Mouse (Mus musculus): Measurements from ENCODE around the gene Jmjd8.
A peak's percentile ranks its signal among the peaks of the same experiment; 100 is the strongest.
"Not testable (repeated sequence)": the region's sequence is repeated elsewhere in the genome, so short reads cannot be mapped to it uniquely, and the experiment has no call there.

Gene Jmjd8

GRCm38 (mm10) chr17:25863681-25864080 is 35.0 kb downstream of the Jmjd8 start:
- DNase-seq, result no peak

DNA sequence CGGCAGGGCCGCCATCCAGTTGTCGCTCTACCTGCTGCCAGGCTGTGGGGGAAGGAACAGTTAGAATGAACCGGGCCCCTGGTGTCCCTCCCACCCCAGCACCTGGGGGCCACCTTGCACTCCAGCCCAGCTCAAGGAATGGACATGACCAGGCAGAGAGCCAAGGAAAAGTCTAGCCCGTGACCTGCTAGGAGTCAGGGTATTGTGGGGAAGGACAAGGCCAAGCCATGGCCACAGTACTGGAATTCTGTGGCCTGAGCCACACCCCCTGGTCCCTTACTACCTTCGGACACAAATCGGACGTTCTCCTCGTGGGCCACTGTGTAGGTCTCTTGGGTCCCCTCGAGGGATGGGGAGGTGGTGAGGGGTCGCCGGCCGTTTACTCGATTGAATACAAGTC is 35.6 kb downstream of the Jmjd8 start:
- no peak for DNase-seq

GRCm38 (mm10) chr17:25865288-25865687 is 36.6 kb downstream of the Jmjd8 start:
- no peak for DNase-seq

- no peak for DNase-seq
These were observed 37.5 kb downstream of the Jmjd8 start for GRCm38 (mm10) chr17:25866172-25866571.

GRCm38 (mm10) chr17:25867509-25867835 is 38.8 kb downstream of the Jmjd8 start:
- DNase-seq, result no peak

- peak; percentile 59 for DNase-seq
These were observed 39.4 kb downstream of the Jmjd8 start for GRCm38 (mm10) chr17:25867836-25868600.

DNA sequence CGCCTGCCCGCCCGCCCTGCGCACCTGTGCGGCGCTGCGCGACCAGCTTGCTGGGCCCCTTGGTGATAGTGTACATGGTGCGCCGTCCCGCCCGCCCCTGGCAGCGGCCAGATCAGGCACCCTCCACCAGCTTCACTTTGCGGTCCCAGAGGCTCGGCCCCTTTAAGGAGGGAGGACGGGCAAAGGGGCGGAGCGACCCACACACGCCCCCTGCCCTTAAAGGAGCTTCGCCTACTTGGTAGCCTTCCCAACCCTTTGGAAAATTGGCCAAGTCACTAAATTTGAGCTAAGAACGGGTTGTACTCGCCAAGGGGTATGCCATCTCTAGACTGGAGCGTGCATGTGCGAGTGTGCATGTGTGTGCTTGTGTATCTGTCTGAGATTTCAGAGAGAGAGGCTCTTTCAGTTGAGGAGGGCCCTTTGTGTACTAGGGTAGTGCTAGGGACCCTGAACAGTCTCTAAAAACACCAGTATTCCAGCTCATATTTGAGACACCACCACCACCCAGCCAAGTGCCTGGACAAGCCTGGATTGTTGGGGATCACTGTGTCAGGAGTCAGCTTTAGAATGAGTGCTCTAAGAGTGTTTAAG is 40.0 kb downstream of the Jmjd8 start, which contains the start of gene Mcrip2:
Gene Mcrip2 (minus strand): TSS at position 164 of the 591 bp plus-strand sequence.
- peak; percentile 91 for DNase-seq

- no peak for DNase-seq
These were observed 40.8 kb downstream of the Jmjd8 start for GRCm38 (mm10) chr17:25869498-25869897.

GRCm38 (mm10) chr17:25869954-25870353 is 41.3 kb downstream of the Jmjd8 start:
- DNase-seq, result no peak

DNA sequence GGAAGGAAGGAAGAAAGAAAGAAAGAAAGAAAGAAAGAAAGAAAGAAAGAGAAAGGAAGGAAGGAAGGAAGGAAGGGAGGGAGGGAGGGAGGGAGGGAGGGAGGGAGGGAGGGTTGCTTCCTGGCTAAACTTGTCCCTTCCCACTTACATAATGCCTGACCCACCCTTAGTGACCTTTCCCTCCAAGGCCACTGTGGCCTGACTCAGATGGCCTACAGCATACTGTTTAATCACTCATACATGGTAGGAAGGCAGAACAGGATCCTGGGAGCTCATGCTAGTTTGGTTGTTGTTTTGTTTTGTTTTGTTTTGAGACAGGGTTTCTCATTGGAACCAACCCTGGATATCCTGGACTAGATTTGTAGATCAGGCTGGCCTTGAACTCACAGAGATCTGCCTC is 42.9 kb downstream of the Jmjd8 start:
- DNase-seq, result not testable (repeated sequence)

- no peak for DNase-seq
These were observed 44.0 kb downstream of the Jmjd8 start for GRCm38 (mm10) chr17:25872676-25873075.

- no peak for DNase-seq
These were observed 44.9 kb downstream of the Jmjd8 start for GRCm38 (mm10) chr17:25873405-25874147.

GRCm38 (mm10) chr17:25874148-25874720 is 45.6 kb downstream of the Jmjd8 start:
- no peak for DNase-seq

DNA sequence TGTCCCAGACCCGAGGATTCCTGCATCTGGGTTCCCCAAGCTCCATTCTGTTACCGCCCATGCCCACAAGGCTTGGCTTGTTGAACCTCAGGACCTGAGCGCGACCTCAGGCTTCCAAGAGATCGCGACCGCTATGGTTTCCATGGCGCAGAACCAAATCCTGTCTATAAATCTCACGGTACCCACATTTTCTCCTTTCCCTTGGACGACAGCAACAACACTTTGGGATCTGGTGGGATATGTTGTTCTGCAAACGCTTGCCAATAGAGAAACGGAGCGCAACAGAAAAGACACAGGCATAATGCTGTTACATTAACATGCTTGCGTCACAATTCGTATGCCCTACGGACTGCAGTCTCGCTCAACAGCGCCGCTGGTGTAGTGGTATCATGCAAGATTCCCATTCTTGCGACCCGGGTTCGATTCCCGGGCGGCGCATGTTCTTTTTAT is 46.1 kb downstream of the Jmjd8 start, which contains the start of gene Mettl26:
Gene Mettl26 (plus strand): TSS at position 354 of the 450 bp plus-strand sequence.
- peak; percentile 94 for DNase-seq

DNA sequence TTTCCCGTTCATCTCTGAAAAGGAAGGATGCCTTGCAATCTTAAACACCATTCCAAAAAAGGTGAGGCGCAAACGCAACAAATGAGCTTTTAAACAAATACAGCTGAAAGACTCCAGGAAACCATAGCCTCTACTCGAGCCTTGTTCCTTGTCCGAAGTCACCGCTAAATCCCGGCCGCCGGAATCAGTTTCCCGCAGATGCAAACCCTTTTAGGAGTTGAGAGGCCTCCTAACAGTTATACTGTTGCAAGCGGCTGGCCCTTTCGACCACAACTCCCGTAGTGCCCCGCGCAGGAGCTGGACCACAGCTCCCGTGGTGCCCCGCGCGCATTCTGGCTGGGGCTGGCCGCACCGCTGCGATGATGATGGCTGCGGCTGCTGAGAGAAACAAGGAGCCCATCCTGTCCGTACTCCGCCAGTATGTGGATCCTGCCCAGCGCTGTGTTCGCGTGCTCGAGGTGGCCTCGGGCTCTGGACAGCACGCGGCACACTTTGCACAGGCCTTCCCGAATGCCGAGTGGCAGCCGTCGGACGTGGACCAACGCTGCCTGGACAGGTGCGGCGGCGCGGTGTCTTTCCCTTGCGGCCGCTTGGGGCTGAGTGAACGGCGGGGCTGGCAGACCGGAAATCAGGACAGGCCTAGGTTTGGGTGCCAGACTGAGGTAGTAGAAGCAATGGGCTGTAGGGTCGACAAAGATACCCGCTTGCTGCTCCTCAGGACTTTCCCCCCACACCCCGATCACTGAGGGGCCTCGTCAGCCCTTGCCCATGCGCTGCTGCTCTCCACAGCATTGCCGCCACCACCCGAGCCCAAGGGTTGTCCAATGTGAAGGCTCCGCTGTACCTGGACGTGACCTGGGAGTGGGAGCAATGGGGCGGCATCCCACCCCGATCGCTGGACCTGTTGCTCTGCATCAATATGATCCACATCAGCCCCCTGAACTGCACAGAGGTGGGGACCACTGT is 46.8 kb downstream of the Jmjd8 start:
- peak; percentile 92 for DNase-seq

GRCm38 (mm10) chr17:25876347-25876915 is 47.8 kb downstream of the Jmjd8 start:
- no peak for DNase-seq

- DNase-seq, result no peak
These were observed 48.4 kb downstream of the Jmjd8 start for GRCm38 (mm10) chr17:25877025-25877424.

DNA sequence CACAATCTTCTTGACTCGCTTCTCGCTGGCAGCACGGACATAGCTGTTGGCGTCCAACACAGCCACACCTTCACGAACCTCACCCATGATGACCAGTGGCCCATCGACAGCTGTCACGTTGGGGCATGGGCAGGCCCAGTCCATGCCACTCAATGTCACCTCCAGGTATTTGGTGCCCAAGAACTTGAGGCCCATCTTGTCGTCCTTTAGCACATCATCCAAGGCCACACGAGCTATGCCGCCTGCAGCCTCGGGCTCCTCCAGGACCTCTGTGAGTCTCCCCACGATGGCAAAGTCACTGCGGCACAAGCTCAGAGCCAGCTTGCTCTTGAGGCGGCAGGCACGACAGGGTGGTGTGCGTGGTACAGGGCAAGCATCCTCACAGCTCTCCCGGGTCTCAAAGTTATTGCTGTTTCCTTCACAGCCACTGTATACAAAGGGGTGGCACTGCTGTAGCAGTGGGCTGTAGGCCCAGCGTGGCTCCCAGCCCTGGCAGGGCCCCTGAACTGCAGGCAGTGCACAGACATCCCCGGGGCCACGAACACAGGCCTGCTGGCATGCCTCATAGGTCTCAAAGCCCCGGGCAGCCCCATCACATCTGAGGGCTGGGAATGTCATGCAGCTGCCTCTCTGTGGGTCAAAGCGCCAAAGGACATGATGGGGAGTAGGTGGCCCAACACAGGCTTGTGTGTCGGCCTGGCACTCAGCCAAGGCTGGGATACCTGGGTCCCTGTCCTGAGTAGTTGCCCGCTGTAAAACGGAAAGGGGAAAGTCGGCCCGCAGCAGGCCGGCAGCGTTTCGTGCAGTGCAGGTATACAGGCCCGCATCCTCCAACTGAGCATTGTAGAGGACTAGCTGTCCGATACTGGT is 49.3 kb downstream of the Jmjd8 start:
- DNase-seq, result no peak

GRCm38 (mm10) chr17:25878611-25879180 is 50.0 kb downstream of the Jmjd8 start:
- DNase-seq, result no peak

DNA sequence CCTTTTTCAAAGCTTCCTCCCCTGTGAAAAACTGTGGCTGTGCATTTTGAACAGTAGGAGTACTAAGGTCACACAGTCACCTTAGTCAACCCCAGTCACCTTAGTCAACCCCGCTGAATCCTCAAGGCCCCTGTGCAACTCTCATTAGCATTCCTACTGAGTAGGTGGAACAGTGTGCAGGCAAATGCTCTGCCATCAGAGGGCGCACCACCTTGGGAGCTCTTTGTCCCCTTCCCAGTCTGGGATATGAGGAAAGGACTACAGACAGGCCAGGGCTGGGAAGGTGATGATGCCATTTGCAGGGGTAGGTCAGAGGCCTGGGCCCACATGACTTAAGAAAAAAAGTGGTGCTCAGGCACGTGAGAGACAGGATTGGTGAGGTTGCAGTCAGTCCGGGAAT is 50.6 kb downstream of the Jmjd8 start:
- DNase-seq, result peak; percentile 57
